ENCODE assay signal across 10 mouse cellular contexts in genomic region chr6:128099871-128100270, GRCm38 (mm10). TPM values are rescaled to one million over a fixed set of nuclear protein-coding genes. Genes with fewer than 3 reads are reported as not detected.
A peak's percentile ranks its signal among the peaks of the same experiment; 100 is the strongest.
DNase-seq lines count a peak whose midpoint lies in the region; ATAC-seq and TF ChIP-seq lines count a peak whose summit lies in the region.
"Had no signal": no experiment of that assay in that cellular context is flagged by ENCODE, and none has a peak within 500 bp of the region (broad histone marks: within the 10 kb centered on the region; RNA-seq: fewer than 3 reads in every experiment).

No protein-coding gene starts in this region.

- H3K36me3 ChIP-seq in embryonic facial prominence, embryonic 12.5 days = no peaks in the 10 kb centered on the region
- no peaks in the 10 kb centered on the region for H3K36me3 ChIP-seq in embryonic facial prominence, embryonic 10.5 days (replicated peaks)
- H3K36me3 ChIP-seq in liver, embryonic 14.5 days (replicated peaks; ENCODE audit: control insufficient read depth, insufficient read depth, low read depth) = no peaks in the 10 kb centered on the region
- H3K36me3 ChIP-seq in liver, embryonic 11.5 days (ENCODE audit: control insufficient read depth, insufficient read depth, low read length) = no peaks in the 10 kb centered on the region; the same call in 1 of the 2 replicates
- H3K36me3 ChIP-seq in lung, postnatal 0 days (ENCODE audit: insufficient read depth, low read length) = no peaks in the 10 kb centered on the region
- H3K36me3 ChIP-seq: forebrain, embryonic 10.5 days had no signal

- H3K4me1 ChIP-seq in embryonic facial prominence, embryonic 12.5 days = peaks cover 41% of the 10 kb centered on the region
- H3K4me1 ChIP-seq in embryonic facial prominence, embryonic 10.5 days = peaks cover 54% of the 10 kb centered on the region
- H3K4me1 ChIP-seq in liver, embryonic 14.5 days (replicated peaks; ENCODE audit: control insufficient read depth in 2 of 2, insufficient read depth in 2 of 2, low read length in 1 of 2) = peaks cover 0 to 9% of the 10 kb centered on the region in 2 experiments; a peak in 2 of 4 replicates
- peaks cover 18% of the 10 kb centered on the region for H3K4me1 ChIP-seq in liver, embryonic 11.5 days (replicated peaks; ENCODE audit: control insufficient read depth, insufficient read depth, low read length)
- peaks cover 25% of the 10 kb centered on the region for H3K4me1 ChIP-seq in lung, postnatal 0 days (ENCODE audit: insufficient read depth, low read depth, low read length)

- H3K4me2 ChIP-seq in embryonic facial prominence, embryonic 12.5 days (replicated peaks) = no peak overlapping the region
- no peak overlapping the region for H3K4me2 ChIP-seq in liver, embryonic 14.5 days (ENCODE audit: low read depth)
- H3K4me2 ChIP-seq in liver, embryonic 11.5 days = no peak overlapping the region
- H3K4me2 ChIP-seq in lung, postnatal 0 days (replicated peaks; ENCODE audit: low read depth, low read length) = no peak overlapping the region

- no peak for TF ChIP-seq EP300 in liver, embryonic 14.5 days (IDR thresholded peaks at IDR 0.05; ENCODE audit: low read depth)
- TF ChIP-seq EP300 in lung, postnatal 0 days (IDR thresholded peaks at IDR 0.05) = no peak

- WGBS in embryonic facial prominence, embryonic 12.5 days = 77% methylated on average over 5 of the region's 5 CpGs
- WGBS in embryonic facial prominence, embryonic 10.5 days = 81% methylated on average over 5 of the region's 5 CpGs
- 61% methylated on average over 5 of the region's 5 CpGs for WGBS in liver, embryonic 14.5 days (ENCODE audit: insufficient replicate concordance)
- WGBS in liver, embryonic 11.5 days = 82% methylated on average over 5 of the region's 5 CpGs
- 80% methylated on average over 5 of the region's 5 CpGs for WGBS in lung, postnatal 0 days

- H3K9ac ChIP-seq in embryonic facial prominence, embryonic 12.5 days = no peak overlapping the region
- no peak overlapping the region for H3K9ac ChIP-seq in liver, embryonic 14.5 days (replicated peaks)
- no peak overlapping the region for H3K9ac ChIP-seq in liver, embryonic 11.5 days (ENCODE audit: low read depth, low read length)
- no peak overlapping the region for H3K9ac ChIP-seq in lung, postnatal 0 days (replicated peaks; ENCODE audit: low read depth)

- H3K9me3 ChIP-seq in embryonic facial prominence, embryonic 12.5 days = no peaks in the 10 kb centered on the region
- no peaks in the 10 kb centered on the region for H3K9me3 ChIP-seq in embryonic facial prominence, embryonic 10.5 days
- no peaks in the 10 kb centered on the region for H3K9me3 ChIP-seq in liver, embryonic 14.5 days (ENCODE audit: control insufficient read depth, low read length)
- no peaks in the 10 kb centered on the region for H3K9me3 ChIP-seq in liver, embryonic 11.5 days (ENCODE audit: control insufficient read depth, low read length)
- no peaks in the 10 kb centered on the region for H3K9me3 ChIP-seq in lung, postnatal 0 days (ENCODE audit: low read length)
- H3K9me3 ChIP-seq: forebrain, embryonic 10.5 days had no signal

- TF ChIP-seq CTCF in liver, embryonic 14.5 days (IDR thresholded peaks at IDR 0.05; ENCODE audit: low read depth) = peak; percentile 63
- peak; percentile 62 for TF ChIP-seq CTCF in lung, postnatal 0 days (IDR thresholded peaks at IDR 0.05)

- no peaks in the 10 kb centered on the region for H3K27me3 ChIP-seq in embryonic facial prominence, embryonic 12.5 days
- no peaks in the 10 kb centered on the region for H3K27me3 ChIP-seq in embryonic facial prominence, embryonic 10.5 days (replicated peaks; ENCODE audit: low read depth, poor library complexity, severe bottlenecking)
- H3K27me3 ChIP-seq in liver, embryonic 14.5 days (ENCODE audit: control insufficient read depth, insufficient read depth, low read length) = no peaks in the 10 kb centered on the region
- H3K27me3 ChIP-seq in liver, embryonic 11.5 days (replicated peaks; ENCODE audit: control insufficient read depth, insufficient read depth, low read length) = no peaks in the 10 kb centered on the region
- H3K27me3 ChIP-seq in lung, postnatal 0 days (replicated peaks; ENCODE audit: insufficient read depth, low read length) = no peaks in the 10 kb centered on the region

- ATAC-seq in embryonic facial prominence, embryonic 12.5 days (ENCODE audit: insufficient number of reproducible peaks, insufficient read depth, low FRiP score, low TSS enrichment) = no peak
- no peak for ATAC-seq in liver, embryonic 14.5 days (ENCODE audit: insufficient read depth)
- ATAC-seq in liver, embryonic 11.5 days (replicated peaks; ENCODE audit: low FRiP score) = no peak
- ATAC-seq in lung, postnatal 0 days = no peak

- no peak overlapping the region for H3K4me3 ChIP-seq in embryonic facial prominence, embryonic 12.5 days
- no peak overlapping the region for H3K4me3 ChIP-seq in embryonic facial prominence, embryonic 10.5 days
- H3K4me3 ChIP-seq in liver, embryonic 14.5 days (ENCODE audit: insufficient read depth in 1 of 2, low read depth in 2 of 2, low read length in 2 of 2) = no peak overlapping the region
- H3K4me3 ChIP-seq in liver, embryonic 11.5 days (ENCODE audit: low read depth, low read length) = no peak overlapping the region
- no peak overlapping the region for H3K4me3 ChIP-seq in lung, postnatal 0 days (ENCODE audit: low read depth, low read length)
- H3K4me3 ChIP-seq: forebrain, embryonic 10.5 days had no signal

- no peak for DNase-seq in embryonic facial prominence, embryonic 10.5 days (ENCODE audit: low spot score)
- no peak for DNase-seq in liver, embryonic 14.5 days (ENCODE audit: low read depth in 3 of 3, low spot score in 3 of 3)
- no peak for DNase-seq in liver, embryonic 11.5 days (ENCODE audit: low spot score)
- DNase-seq in ZHBTc4 (ENCODE audit: low read depth, low spot score) (peak; percentile 83), MN1 (ENCODE audit: low spot score) (no peak)
- DNase-seq in lung, postnatal 0 days (ENCODE audit: low spot score) = no peak
- no peak for DNase-seq in spleen, postnatal 10 days (ENCODE audit: low spot score in 2 of 2)
- DNase-seq: spleen, adult 18-20 months had no signal

- H3K27ac ChIP-seq in embryonic facial prominence, embryonic 12.5 days = peak overlapping the region; percentile 80
- no peak overlapping the region for H3K27ac ChIP-seq in embryonic facial prominence, embryonic 10.5 days (replicated peaks)
- no peak overlapping the region for H3K27ac ChIP-seq in liver, embryonic 14.5 days
- H3K27ac ChIP-seq in liver, embryonic 11.5 days (ENCODE audit: low read depth, low read length) = no peak overlapping the region
- H3K27ac ChIP-seq in lung, postnatal 0 days (ENCODE audit: low read length) = no peak overlapping the region
- H3K27ac ChIP-seq: forebrain, embryonic 10.5 days had no signal

RNA-seq across cellular contexts. Expression of gene Tspan9, which starts 43.5 kb away (rescaled TPM):
- polyA plus RNA-seq in embryonic facial prominence, embryonic 12.5 days (2016; fragmentation: Nextera tagmentation; extraction: Ambion mirVana) = 108 and 110 TPM in 2 replicates
- 69.3 and 69.7 TPM in 2 replicates for polyA plus RNA-seq in embryonic facial prominence, embryonic 10.5 days (2016; fragmentation: Nextera tagmentation; extraction: Ambion mirVana)
- 11.6 and 12.1 TPM in 2 replicates for polyA plus RNA-seq in liver, embryonic 14.5 days (2012; rRNA removed)
- polyA plus RNA-seq in liver, embryonic 14.5 days (2014; fragmentation: Nextera tagmentation; extraction: Ambion mirVana) = 15.5 and 17.2 TPM in 2 replicates
- polyA plus RNA-seq in liver, embryonic 11.5 days (2014; fragmentation: Nextera tagmentation; extraction: Ambion mirVana) = 46.3 and 46.9 TPM in 2 replicates
- 136 and 158 TPM in 2 replicates for polyA plus RNA-seq in lung, postnatal 0 days (2015; fragmentation: Nextera tagmentation; extraction: Ambion mirVana)
